Mouse (Mus musculus) bone marrow, adult 2 months (tissue): ENCODE measurements around the gene Lrch3. TPM values are rescaled to one million over a fixed set of nuclear protein-coding genes. Genes with fewer than 3 reads are reported as not detected.

Source experiments
- H3K27ac ChIP-seq: fragments of 200-500 bp; 2 replicates; pipeline ENCODE4 v1.5.1; 2012; ENCODE audit warnings: low read depth, mild to moderate bottlenecking, control low read depth, inconsistent platforms, low read length; ENCODE audit not compliant: control insufficient read depth, poor library complexity, insufficient read depth
- H3K4me1 ChIP-seq: fragments of 200-500 bp; 2 replicates; pipeline ENCODE4 v1.6.1; 2011; ENCODE audit warnings: low read length; ENCODE audit not compliant: control insufficient read depth, insufficient read depth
- H3K4me3 ChIP-seq: fragments of 200-500 bp; replicated peaks from 2 replicates; pipeline ENCODE3; 2011; ENCODE audit warnings: mild to moderate bottlenecking, low read depth, low read length, control low read depth; ENCODE audit not compliant: control insufficient read depth
- CTCF ChIP-seq: fragments of 200-500 bp; IDR thresholded peaks from 2 replicates; pipeline ENCODE4 v1.5.1; 2011; ENCODE audit warnings: low read length, control low read depth; ENCODE audit not compliant: control insufficient read depth, insufficient read depth
- POLR2A ChIP-seq: fragments of 200-500 bp; IDR thresholded peaks from 2 replicates; pipeline ENCODE4 v1.6.1; 2011; ENCODE audit warnings: low read depth, mild to moderate bottlenecking, control low read depth, low read length, borderline replicate concordance; ENCODE audit not compliant: control insufficient read depth
- WGBS: fragments of 180-500 bp; shearing (Covaris S2); methylation state at CpG from one replicate; pipeline ENCODE4 v1.1.7; 2018; 5-methylcytosine and 5-hydroxymethylcytosine counted together
- polyA plus RNA-seq: library from polyadenylated mRNA; stranded (reverse); fragments of >200 nt; gene quantifications from 2 replicates; pipeline ENCODE4 v1.2.4, GENCODE M21; 2011; ENCODE audit warnings: low replicate concordance; ENCODE audit not compliant: missing spikeins, insufficient read depth, insufficient read length

The Lrch3 gene
- polyA plus RNA-seq, 1 experiment, result 13.0 TPM

- Histone ChIP-seq H3K4me3 (peak overlapping the region; percentile 76), H3K4me1 (no peaks in the 10 kb centered on the region; the same call in 1 of the 2 replicates), H3K27ac (no peak overlapping the region)
- 3% methylated on average over 9 of the region's 9 CpGs for WGBS
- TF ChIP-seq POLR2A (no peak), CTCF (no peak)
These were observed 37.1 kb upstream of the Lrch3 start for GRCm38 (mm10) chr16:32876831-32877230.

GRCm38 (mm10) chr16:32877343-32878156 is 36.4 kb upstream of the Lrch3 start, which contains the start of the genes Fyttd1 and Rubcn:
Fyttd1 (plus strand) TSS chr16:32877500.
Rubcn (minus strand) TSS chr16:32877766.
- no peaks in the 10 kb centered on the region; the same call in 1 of the 2 replicates for H3K4me1 ChIP-seq
- peak; percentile 72; the same call in 1 of the 2 replicates for TF ChIP-seq POLR2A
- TF ChIP-seq CTCF, result peak; percentile 20; the same call in 1 of the 2 replicates
- H3K27ac ChIP-seq, result peak within 1 kb of the TSS; percentile 32
- H3K4me3 ChIP-seq, result peak within 1 kb of the TSS; percentile 76
- WGBS, result under 1% methylated on average over 80 of the region's 83 CpGs

- H3K27ac ChIP-seq, result no peak overlapping the region
These were observed 35.7 kb upstream of the Lrch3 start for GRCm38 (mm10) chr16:32878157-32878598.

GRCm38 (mm10) chr16:32878972-32879926 is 34.7 kb upstream of the Lrch3 start:
- 85% methylated on average over 14 of the region's 14 CpGs for WGBS
- TF ChIP-seq POLR2A (no peak), CTCF (no peak)
- Histone ChIP-seq H3K27ac (no peak overlapping the region), H3K4me1 (no peaks in the 10 kb centered on the region), H3K4me3 (no peak overlapping the region)

More at GRCm38 (mm10) chr16:32878157-32878598, 35.7 kb upstream of the Lrch3 start:
- Histone ChIP-seq H3K4me3 (peak overlapping the region; percentile 76), H3K4me1 (no peaks in the 10 kb centered on the region; the same call in 1 of the 2 replicates)
- WGBS, result 1% methylated on average over 34 of the region's 34 CpGs
- TF ChIP-seq CTCF (no peak), POLR2A (no peak)

GRCm38 (mm10) chr16:32881538-32881937 is 32.4 kb upstream of the Lrch3 start:
- Histone ChIP-seq H3K4me1 (no peaks in the 10 kb centered on the region), H3K4me3 (no peak overlapping the region), H3K27ac (no peak overlapping the region)
- WGBS, result 91% methylated on average over 7 of the region's 7 CpGs
- TF ChIP-seq POLR2A, result no peak
- TF ChIP-seq CTCF, result no peak

GRCm38 (mm10) chr16:32887996-32888395 is 25.9 kb upstream of the Lrch3 start:
- Histone ChIP-seq H3K4me1 (no peaks in the 10 kb centered on the region), H3K27ac (no peak overlapping the region), H3K4me3 (no peak overlapping the region)
- peak; percentile 45; the same call in 1 of the 2 replicates for TF ChIP-seq CTCF
- no peak for TF ChIP-seq POLR2A
- 85% methylated on average over 7 of the region's 7 CpGs for WGBS

GRCm38 (mm10) chr16:32889881-32890280 is 24.0 kb upstream of the Lrch3 start:
- 76% methylated on average over 2 of the region's 2 CpGs for WGBS
- Histone ChIP-seq H3K4me1 (no peaks in the 10 kb centered on the region), H3K4me3 (no peak overlapping the region), H3K27ac (no peak overlapping the region)
- no peak for TF ChIP-seq CTCF
- TF ChIP-seq POLR2A, result no peak

GRCm38 (mm10) chr16:32896126-32896525 is 17.8 kb upstream of the Lrch3 start:
- H3K27ac ChIP-seq, result no peak overlapping the region
- TF ChIP-seq POLR2A (no peak), CTCF (no peak)
- H3K4me3 ChIP-seq, result no peak overlapping the region
- H3K4me1 ChIP-seq, result no peaks in the 10 kb centered on the region
